Mouse (Mus musculus) thymus, postnatal 10 days (tissue): ENCODE results near the gene Lmod3.
"Not testable (repeated sequence)": the region's sequence is repeated elsewhere in the genome, so short reads cannot be mapped to it uniquely, and the experiment has no call there.

Source experiments
- DNase-seq, 2 experiments: peaks; one replicate each; pipeline ENCODE4 v3.0.0; 2021; ENCODE audit warnings: low spot score in 2 of 2

Gene Lmod3

DNA sequence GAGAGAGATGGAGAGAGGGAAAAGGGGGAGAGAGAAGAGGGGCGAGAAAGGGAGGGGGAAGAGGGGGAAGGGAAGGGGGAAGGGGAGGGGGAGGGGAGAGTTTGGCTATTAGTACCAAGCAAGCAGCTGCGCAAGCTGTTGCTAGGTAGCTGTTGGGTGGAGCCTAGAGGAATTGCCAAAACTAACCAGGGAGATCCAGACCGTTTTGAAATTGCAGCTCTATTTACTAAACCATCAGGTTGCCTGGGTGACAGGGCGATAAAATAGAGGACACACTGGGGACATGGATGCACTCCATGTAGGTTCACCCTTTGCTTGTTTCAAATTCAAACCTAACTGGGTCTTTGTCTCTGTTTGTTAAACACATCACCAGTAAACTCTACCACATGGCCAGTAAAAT is 23.8 kb upstream of the Lmod3 start:
- DNase-seq: no peak

DNA sequence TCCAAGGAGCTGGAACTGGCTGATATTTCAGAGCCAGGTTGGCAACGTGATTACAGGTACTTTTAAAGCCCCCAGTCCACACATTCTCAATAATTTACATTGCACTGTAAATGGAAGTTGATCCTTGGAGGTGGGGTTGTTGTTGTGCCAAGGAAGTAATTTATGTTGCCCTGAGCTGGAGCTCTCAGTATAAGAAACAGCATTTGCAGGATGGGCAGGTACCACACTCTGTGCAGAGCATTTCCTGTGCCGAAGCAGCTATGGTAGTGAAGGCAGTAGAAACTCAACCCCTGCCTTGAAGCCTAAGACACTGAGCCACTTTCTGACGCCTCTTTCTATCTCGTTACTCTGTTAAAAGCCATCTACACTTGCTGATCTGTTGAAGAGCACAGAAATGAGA is 23.2 kb upstream of the Lmod3 start:
- DNase-seq: no peak

DNA sequence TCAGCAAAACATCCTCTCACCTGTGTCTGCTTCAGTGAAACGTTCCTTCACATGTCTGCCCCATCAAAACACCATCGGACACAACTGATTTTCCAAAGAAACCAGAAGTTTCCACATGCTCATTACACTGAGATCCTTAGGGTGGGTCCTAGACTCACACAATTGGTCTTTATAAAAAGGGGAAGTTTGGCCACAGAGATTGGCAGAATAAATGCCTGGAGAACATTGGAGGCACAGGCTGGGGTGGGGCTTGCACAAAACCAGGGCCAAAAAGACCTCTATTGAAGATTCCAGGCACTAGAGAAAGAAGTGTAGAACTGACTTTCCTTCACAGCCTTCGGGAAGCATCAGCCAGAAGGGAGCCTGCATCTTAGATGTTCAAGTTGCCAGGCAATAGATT is 21.2 kb upstream of the Lmod3 start:
- no peak for DNase-seq

DNA sequence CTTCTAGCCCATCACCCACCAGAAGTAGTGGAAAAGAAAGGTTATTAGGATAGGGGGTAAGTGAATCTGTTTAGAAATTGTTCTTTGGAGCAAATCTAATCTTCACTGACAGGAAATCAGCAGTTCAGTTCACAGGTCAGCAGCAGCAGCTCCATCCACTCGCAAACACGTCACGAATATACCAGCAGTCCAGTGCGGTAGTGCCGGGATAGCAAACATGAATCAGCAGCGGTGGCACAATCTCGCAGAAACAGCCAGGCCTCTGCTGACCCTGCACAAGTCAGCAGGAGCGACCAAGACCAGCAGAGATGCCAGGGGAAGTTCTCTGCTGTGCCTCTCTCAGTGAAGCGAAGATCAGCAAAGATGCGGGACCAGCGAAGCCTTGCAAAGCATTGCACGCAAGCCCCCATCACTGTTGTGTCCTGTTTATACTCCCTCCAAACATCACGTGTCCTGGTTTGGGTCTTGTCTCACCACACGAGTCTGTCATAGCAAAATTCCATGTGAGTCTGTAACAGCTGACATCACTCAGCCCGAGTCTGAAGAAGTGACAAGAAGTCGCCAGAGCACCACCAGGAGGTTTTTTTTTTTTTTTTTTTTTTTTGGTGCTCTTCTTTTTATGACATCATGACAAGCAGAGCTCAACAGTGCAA is 20.6 kb upstream of the Lmod3 start:
- DNase-seq: no peak

DNA sequence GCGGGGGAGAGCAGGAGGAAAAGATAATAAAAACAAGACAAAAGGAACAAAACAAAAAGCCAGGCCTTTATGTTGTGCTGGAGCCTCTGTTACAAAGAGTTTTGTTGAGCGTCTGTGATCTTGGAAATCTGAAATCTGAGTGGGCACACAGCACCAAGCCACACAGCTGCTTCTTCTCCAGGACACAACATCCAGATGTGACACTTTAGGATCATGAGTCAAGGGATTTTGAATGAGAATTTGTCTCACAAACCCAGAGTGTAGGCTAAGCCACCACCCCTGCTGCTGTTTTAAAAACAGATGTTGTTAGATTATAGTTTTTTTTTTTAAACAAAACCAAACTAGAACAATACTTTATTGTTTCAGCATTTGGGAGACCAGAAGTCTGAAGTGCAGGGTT is 19.8 kb upstream of the Lmod3 start:
- no peak for DNase-seq

DNA sequence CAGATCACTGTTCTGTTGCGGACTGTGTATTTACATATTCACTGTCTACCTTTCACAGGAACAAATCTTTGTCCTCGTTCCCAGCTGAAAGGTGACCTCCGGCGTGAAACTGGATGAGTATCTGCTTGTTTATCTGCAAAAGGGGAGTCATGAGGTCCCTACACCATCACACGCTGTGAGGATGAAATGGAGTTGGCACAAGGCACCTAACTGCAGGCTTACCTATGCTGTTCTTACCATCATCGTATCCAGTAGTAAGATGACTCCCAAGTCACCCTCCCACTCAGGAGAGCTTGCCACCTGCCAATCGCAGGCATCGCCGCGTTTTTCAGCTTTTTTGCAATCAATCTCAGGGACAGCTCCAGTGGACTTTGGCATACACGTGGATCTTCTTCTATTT is 17.0 kb upstream of the Lmod3 start:
- no peak for DNase-seq

DNA sequence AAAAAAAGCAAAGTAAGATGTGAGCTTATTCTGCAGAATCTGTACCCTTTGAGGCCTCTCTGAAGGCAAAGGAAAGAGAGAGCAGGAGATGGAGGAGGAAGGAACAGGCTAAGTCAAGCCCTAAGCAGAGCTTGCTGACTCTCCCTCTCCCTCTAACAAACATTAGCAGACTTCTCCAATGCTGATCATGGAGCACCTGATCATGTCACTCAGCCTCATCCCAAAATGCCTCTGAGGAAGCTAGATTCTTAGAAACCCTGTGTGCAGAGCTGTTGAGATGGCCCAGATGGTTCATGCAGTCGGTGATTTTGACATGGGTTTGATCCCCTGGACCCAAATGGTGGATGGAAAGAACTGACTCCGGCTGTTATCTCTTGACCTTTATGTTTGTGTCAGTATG is 14.6 kb upstream of the Lmod3 start:
- no peak for DNase-seq

DNA sequence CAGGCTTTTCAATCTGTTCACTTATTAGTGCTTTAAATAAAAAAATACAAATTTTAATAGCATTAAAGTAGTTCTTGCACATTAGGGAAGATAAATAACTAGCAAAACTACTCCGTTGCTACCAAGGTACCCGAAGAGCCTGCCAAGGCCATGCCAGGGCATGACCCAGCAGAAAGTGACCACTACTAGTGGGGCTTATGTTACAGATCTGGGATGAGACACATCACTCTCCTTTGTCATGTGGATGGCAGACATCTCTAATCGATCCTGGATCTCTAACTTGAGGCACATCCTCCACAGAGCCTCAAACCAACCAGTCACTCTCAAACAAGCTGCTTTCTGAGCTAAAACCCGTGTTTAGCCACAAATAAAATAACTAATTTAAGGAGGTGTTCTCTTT is 14.1 kb upstream of the Lmod3 start:
- no peak for DNase-seq

DNA sequence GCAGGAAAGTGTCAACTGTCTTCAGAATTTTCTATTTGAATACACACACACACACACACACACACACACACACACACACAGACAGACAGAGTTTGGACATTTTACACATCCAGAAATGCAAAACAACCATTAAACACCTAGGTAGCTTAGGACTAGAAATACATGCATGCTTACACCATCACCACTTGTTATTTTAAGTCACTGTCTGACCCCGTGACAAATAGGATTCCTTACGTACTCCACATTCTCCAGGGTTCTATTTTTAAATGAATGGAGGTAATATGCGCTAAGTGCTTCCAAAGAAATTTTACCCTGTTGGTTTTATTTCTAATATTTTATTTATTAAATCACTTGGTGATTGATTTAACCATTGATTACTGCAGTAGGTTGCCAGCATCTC is 13.1 kb upstream of the Lmod3 start:
- DNase-seq: no peak

DNA sequence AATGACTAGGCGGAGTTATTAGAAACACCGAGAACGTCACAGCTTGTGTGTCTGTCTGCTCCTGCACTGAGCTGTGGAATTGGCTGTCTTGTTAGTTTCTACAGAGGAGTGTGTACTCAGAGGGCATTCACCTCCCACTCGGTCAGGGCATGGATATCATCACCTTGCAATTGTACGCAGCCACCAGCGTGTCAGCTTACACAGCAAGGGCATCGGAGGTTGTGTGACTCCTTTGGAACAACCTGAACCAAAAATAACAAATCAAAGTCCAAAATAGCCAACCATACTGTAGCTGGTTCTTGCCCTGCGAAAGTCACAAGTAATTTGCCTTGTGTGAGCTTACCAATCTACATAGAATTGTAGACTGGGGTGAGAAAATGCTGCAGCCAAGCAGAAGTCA is 12.7 kb upstream of the Lmod3 start:
- DNase-seq: no peak

DNA sequence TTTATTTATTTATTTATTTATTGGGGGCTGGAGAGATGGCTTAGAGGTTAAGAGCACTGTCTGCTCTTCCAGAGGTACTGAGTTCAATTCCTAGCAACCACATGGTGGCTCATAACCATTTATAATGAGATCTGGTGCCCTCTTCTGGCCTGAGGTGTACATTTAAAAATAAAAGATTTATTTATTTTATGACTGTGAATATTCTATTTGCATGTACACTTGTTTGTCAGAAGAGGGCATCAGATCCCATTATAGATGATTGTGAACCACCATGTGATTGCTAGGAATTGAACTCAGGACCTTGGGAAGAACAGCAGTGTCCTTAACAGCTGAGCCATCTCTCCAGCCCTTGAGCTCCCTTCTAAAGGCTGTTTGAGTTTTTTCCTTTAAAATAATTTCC is 11.2 kb upstream of the Lmod3 start:
- not testable (repeated sequence) for DNase-seq

DNA sequence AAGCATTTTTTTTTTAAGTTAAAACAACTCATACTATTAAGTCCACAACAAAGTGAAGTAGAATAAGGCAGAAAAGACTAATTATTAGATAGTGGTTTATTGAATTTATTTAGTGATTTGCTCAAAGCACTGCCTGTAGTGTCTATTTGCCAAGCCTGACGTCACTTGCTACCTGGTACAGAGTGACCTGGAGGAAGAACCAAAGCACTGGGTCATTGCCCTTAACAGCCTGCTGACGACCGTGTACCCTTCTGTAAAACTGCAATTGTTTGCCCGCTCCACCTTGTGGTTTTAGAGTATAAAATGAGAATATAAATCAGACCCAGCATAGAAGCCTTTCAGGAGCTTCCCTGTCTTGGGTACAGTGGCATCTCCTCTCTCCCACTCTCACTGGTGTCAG is 9.7 kb upstream of the Lmod3 start:
- DNase-seq: no peak

DNA sequence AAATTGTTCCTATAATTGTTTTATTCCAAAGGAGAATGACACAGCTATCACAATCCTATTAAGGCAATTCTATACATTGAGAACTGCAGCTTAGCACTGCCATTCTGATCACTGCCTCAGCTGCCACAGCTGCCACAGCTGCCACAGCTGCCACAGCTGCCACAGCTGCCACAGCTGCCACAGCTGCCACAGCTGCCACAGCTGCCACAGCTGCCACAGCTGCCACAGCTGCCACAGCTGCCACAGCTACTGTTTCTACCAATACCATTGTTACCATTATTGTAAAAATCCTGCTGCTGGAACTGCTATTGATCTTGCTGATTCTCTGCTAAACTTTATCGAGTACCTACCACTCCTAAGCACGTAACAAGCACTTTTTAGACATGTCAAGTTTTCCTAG is 7.4 kb upstream of the Lmod3 start:
- not testable (repeated sequence) for DNase-seq

DNA sequence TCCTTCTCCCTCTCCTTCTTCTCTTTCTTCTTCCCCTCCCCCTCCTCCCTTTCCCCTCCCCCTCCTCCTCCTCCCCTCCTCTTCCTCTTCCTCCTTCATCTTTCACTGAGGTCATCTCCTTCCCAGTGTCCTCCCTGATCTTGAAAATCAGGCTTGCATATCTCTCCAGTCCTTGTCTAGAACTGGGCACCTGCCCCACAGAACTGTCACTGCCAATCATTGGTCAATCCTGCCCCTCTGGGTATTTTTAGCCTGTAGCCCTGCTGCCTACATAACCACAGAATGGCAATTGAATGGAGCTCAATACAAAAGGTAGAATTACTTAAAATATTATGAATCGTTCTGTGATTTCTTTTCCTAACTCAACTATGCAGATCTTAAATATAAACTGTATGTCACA is 5.9 kb upstream of the Lmod3 start:
- DNase-seq: no peak

DNA sequence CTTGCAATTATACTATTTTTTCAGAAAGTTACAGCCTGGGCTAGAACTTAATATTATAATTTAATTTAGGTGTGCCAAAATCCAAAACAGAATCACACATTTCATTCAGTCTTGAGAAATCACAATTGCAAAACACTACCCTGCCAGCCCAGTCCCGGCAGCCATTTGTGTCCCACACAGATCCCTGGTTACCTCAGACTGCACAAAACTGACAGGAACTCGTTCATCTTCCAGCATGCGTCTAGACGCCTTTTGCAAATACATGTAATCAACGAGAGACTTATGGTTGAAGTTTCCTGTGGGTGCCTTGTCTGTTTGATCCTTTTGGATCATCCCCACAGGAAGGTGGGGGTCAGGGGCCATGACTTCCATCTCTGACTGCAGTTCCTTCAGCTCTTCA is 473 bp downstream of the Lmod3 start:
- no peak for DNase-seq

DNA sequence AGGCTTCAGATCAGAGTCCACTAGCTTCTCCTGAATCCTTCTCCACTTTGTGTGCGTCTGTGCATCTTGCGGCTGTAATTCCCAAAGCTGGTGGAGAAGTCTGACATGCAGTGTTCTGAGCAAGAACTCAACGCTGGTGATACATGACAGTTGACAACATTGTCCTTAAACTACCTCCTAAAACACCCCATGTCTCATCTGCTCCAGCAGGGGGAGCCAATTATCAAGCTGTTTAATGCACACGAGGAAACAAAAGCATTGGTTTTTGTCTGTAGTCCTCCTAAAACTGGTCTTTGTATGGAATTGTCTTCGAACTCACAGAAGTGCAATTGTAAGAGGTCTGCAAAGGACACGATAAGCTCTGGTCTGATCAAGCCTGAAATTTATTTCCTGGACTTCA is 1.6 kb downstream of the Lmod3 start:
- DNase-seq: peak; percentile 29 to 70

DNA sequence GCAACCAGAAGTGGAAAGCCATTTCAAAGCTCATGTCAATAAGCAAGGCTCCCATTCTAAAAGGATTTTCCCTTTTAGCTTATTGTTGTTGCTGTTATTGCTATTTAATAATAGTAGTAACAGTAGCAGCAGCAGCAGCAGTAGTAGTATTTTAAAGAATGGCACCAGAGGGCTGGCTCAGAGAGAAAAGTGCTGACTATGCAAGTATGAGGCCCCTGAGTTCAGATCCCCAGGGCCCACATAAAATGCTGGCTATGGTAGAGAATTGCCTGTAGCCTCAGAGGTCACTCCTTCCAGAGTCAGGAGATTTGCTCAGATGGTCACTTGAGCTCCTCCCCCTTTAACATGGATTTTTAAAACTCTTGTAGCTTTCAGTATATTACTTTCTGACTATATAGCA is 7.4 kb downstream of the Lmod3 start:
- DNase-seq: no peak

DNA sequence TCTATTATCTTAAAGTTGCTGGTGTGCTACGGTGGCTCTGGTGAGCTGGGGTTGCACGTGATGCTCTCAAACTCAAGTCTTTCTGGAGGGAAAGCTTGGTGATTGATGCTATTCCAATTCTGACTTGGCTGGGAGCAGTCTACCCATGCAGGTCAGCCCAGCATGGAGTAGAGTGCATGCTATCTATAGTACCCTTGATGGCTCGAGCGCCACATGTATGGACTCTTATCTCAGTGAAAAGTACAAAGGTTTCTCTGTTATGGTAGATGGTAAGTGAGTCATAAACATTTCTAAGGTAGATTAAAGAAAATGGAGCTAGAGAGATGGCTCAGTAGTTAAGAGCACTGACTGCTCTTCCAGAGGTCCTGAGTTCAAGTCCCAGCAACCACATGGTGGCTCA is 10.0 kb downstream of the Lmod3 start:
- DNase-seq: no peak

DNA sequence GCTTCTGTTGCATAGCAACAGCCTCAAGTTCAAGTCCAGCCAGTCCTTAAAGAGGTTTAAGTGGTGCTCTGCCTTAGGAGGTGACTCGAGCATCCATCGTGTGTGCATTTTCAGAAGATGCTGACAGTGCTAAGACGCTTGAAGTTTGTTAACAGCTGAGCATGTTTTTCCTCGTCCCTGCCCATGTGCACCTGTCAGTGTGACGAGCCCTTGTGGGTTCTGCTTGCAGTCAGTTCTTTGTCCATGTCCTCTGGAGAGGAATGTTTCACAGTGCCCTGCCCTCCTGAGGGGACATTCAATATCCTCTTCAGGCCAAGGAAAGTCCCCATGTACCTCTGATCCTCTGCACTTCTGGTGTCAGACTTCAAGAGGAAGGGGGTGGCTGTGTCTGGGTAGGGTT is 12.5 kb downstream of the Lmod3 start:
- no peak for DNase-seq

DNA sequence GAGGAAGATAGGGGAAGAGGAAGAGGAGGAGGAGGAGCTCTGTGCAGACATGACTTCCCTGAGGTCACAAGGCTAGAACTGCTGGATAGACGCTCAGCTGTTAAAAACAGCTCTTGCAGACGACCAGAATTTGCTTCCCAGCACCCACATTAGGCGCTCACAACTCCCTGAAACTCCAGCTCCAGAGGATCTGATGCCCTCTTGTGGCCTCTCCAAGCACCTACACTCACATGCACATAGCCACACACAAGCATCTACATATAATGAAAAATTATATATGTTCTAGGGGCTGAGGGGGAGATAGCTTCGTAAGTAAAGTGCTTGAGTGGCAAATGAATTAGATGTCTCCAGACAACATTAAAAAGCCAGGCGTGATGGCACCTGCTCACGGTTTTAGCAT is 13.2 kb downstream of the Lmod3 start:
- no peak for DNase-seq

DNA sequence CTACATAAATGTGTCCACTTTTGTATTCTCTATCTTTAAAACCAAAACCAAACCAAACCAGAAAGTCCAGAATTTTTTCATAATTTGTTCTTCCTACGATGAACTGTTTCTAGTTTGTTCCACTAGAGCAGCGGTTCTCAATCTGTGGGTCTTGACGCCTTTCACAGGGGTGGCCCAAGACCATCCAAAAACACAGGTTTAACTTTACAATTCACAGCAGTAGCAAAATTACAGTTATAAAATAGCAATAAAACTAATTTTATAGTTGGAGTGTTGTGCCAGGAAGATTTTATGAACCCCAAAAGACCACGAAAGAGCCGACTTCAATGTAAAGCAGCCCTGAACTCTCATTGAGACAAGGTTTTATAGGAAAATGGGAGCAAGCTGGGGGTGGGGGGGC is 16.5 kb downstream of the Lmod3 start:
- DNase-seq: no peak

DNA sequence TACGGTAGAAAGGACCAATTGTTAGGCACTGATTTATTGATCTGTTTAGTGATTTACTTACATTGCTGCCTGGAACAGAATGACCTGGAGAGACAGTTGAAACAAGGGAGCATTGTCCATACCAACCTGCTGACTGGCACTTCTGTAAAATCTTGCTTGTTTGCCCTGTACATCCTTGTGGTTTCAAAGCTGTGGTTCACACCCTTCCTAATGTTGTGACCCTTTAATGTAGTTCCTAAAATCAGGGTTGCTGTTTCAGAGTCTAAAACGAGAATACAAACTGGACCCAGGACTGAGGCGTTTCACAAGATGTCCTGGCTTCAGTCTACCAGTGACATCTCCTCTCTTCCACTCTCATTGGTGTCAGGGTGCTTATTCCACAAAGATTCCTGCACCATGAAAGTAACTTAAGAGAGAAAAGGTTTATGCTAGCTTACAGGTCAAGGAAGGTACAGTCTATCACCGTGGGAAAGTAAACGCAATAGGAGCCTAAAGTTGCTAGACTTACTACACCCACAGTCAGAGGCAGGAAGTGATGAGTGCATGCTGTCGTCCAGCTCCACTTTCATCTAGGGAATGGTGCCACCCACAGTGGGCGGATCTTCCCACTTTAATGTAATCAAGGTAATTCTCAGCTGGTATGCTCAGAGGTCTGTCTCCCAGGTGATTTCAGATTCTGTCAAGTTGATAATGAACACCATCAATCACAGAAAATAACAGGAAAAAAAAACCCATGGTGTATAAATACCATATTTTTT is 17.5 kb downstream of the Lmod3 start:
- DNase-seq: no peak

DNA sequence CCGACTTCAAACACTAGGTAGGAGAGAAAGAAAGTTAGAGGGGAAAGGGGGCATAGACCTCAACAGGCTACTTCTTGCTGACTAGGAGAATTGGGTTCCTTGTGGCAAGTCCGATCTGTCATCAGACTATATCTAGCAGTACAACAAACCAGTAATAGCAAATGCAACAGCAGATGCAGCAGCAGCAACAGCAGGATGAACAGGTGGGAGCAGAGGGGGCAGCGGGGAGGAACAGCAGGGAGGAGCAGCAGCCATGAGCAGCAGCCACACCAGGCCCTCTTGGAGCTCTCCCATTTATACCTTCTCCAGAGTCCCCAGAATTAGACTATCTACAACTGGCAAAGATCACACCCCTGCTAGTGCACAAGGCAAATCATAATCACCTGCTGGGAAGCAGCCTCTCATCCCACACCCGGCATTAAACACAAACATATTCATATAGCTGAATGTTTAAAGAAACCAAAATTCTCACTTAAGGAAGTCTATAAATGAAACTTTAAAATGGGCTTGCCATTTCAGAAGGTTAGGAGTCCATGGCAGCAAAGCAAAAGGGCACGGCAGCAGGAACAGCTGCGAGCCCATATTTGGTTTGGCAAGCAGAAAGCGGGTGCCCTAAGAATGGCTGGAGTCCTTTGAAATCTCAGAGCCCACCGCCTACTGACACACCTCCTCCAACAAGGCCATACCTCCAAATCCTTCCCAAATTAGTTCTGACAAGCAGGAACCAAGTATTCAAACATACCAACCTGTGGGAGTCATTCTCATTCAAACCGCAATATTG is 25.3 kb downstream of the Lmod3 start:
- no peak for DNase-seq
